ENCODE assay signal across 22 mouse cellular contexts in the genomic region with DNA sequence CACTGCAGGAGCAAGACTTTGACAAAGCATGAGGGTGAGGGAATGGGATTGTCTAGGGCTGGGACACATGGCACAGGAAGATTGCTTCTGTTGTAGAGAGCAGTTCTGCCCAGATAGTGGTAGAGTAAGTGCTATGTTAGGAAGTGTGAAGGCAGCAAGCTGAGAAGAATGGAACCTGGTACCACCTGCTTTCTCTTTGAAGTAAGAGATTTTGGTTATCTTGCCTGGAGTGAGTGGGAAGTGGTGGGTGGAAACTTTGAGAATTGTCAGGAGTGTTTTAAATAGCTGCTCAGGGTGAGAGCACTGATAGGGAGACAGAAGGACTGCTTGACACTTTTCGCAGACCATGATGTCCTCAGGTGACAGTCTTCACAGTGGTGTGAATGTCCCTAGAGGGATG.
"Had no signal": no experiment of that assay in that cellular context is flagged by ENCODE, and none has a peak within 500 bp of the region (broad histone marks: within the 10 kb centered on the region; RNA-seq: fewer than 3 reads in every experiment).

No protein-coding gene starts in this region.

- DNase-seq: kidney, adult 18-20 months; kidney, adult 9 months; kidney, postnatal 14 days; kidney, postnatal 4 days; layer of hippocampus, postnatal 36 days; lung, postnatal 10 days; lung, postnatal 36 days; spleen, adult 18-20 months; thymus, adult 18-20 months; thymus, postnatal 36 days had no signal

- H3K4me3 ChIP-seq: limb, embryonic 12.5 days; limb, embryonic 15.5 days; liver, embryonic 15.5 days; lung, embryonic 15.5 days; megakaryocyte, embryonic 14.5 days; midbrain, embryonic 10.5 days; midbrain, embryonic 15.5 days; neural tube, embryonic 12.5 days; neural tube, embryonic 15.5 days; stomach, embryonic 15.5 days had no signal

- H3K36me3 ChIP-seq: limb, embryonic 12.5 days; limb, embryonic 15.5 days; liver, embryonic 15.5 days; lung, embryonic 15.5 days; midbrain, embryonic 10.5 days; midbrain, embryonic 15.5 days; neural tube, embryonic 12.5 days; neural tube, embryonic 15.5 days; stomach, embryonic 15.5 days had no signal

- H3K27me3 ChIP-seq: limb, embryonic 12.5 days; limb, embryonic 15.5 days; liver, embryonic 15.5 days; lung, embryonic 15.5 days; midbrain, embryonic 15.5 days; neural tube, embryonic 12.5 days; neural tube, embryonic 15.5 days; stomach, embryonic 15.5 days had no signal

- H3K27ac ChIP-seq: limb, embryonic 12.5 days; limb, embryonic 15.5 days; liver, embryonic 15.5 days; lung, embryonic 15.5 days; midbrain, embryonic 10.5 days; midbrain, embryonic 15.5 days; neural tube, embryonic 12.5 days; neural tube, embryonic 15.5 days; stomach, embryonic 15.5 days had no signal

- H3K9ac ChIP-seq: limb, embryonic 12.5 days; limb, embryonic 15.5 days; liver, embryonic 15.5 days; lung, embryonic 15.5 days; midbrain, embryonic 15.5 days; neural tube, embryonic 12.5 days; neural tube, embryonic 15.5 days; stomach, embryonic 15.5 days had no signal

- ATAC-seq: intestine, embryonic 16.5 days; midbrain, embryonic 15.5 days had no signal

- H3K4me2 ChIP-seq: limb, embryonic 12.5 days; limb, embryonic 15.5 days; liver, embryonic 11.5 days; liver, embryonic 15.5 days; lung, embryonic 15.5 days; midbrain, embryonic 15.5 days; neural tube, embryonic 12.5 days; neural tube, embryonic 15.5 days; stomach, embryonic 15.5 days had no signal

- H3K9me3 ChIP-seq: limb, embryonic 12.5 days; limb, embryonic 15.5 days; liver, embryonic 15.5 days; lung, embryonic 15.5 days; megakaryocyte, embryonic 14.5 days; midbrain, embryonic 10.5 days; midbrain, embryonic 15.5 days; neural tube, embryonic 12.5 days; neural tube, embryonic 15.5 days; stomach, embryonic 15.5 days had no signal
